Mouse (Mus musculus): ENCODE measurements at regions not wholly inside any gene's neighbourhood (a gene's known extent, or its start where the extent isn't known, plus 50 kb on each side); places are given as distances from the start of the nearest gene placed in this dataset.

DNA sequence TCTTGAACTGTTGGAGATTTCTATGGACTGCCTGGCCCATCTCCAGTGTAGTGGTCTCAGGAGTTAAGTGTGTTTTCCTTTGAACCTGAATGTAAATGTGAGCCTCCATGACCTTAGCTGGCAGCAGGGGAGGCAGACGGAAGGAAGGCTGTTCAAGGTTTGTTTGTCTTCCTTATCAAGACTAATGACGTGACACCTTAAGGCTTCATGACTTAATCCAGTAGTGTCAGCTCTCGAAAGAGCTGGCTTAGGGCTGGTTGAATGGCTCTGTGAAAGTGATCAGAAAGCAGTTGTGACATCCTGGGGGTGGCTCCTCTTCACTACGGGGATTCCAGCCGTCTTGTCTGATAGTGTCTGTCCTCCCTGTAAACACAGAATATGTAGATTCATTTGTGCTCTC lies 166.0 kb upstream of the Ubr2 start:
- TF ChIP-seq CTCF (IDR thresholded peaks at IDR 0.05; ENCODE audit: low read depth) (no peak), EP300 (IDR thresholded peaks at IDR 0.05; ENCODE audit: low read depth) (no peak)
